Mouse (Mus musculus) kidney, embryonic 14.5 days (tissue): ENCODE data around the gene Slfn8. TPM values are rescaled to one million over a fixed set of nuclear protein-coding genes. Genes with fewer than 3 reads are reported as not detected.
"Not testable (repeated sequence)": the region's sequence is repeated elsewhere in the genome, so short reads cannot be mapped to it uniquely, and the experiment has no call there.

Source experiments
- ATAC-seq: fragments of 200-750 bp; cut with Nextera tagmentation; 2 replicates; pipeline ENCODE4 v1.8.0; 2017; ENCODE audit warnings: moderate number of reproducible peaks, mild to moderate bottlenecking, moderate TSS enrichment, moderate library complexity; ENCODE audit not compliant: low FRiP score, low TSS enrichment
- H3K27ac ChIP-seq: fragments of 300-500 bp; sonication (generic); 2 replicates; pipeline ENCODE4 v1.5.1; 2014; ENCODE audit warnings: low read depth, mild to moderate bottlenecking, low read length, moderate library complexity, mixed read lengths
- H3K27me3 ChIP-seq: fragments of 300-500 bp; sonication (generic); 2 replicates; pipeline ENCODE4 v1.6.1; 2014; ENCODE audit warnings: mild to moderate bottlenecking, low read length; ENCODE audit not compliant: control insufficient read depth, insufficient read depth
- H3K36me3 ChIP-seq: fragments of 300-500 bp; sonication (generic); 2 replicates; pipeline ENCODE4 v1.6.1; 2014; ENCODE audit warnings: low read length, mixed read lengths; ENCODE audit not compliant: control insufficient read depth, insufficient read depth
- H3K4me1 ChIP-seq: fragments of 300-500 bp; sonication (generic); 2 replicates; pipeline ENCODE4 v1.6.1; 2014; ENCODE audit warnings: low read length, mixed read lengths; ENCODE audit not compliant: control insufficient read depth, insufficient read depth
- H3K4me2 ChIP-seq: fragments of 300-500 bp; sonication (generic); replicated peaks from 2 replicates; pipeline ENCODE4 v1.6.1; 2014; ENCODE audit warnings: low read depth, mild to moderate bottlenecking, low read length
- H3K4me3 ChIP-seq: fragments of 300-500 bp; sonication (generic); 2 replicates; pipeline ENCODE4 v1.5.1; 2014; ENCODE audit warnings: mild to moderate bottlenecking, low read length
- H3K9ac ChIP-seq: fragments of 300-500 bp; sonication (generic); 2 replicates; pipeline ENCODE4 v1.6.1; 2014; ENCODE audit warnings: low read depth, mild to moderate bottlenecking, low read length, moderate library complexity
- H3K9me3 ChIP-seq: fragments of 300-500 bp; sonication (generic); 2 replicates; pipeline ENCODE4 v1.6.1; 2016; ENCODE audit warnings: low read length; ENCODE audit not compliant: control insufficient read depth
- WGBS: fragments of 180-500 bp; shearing (Covaris S2); extraction: QIAGEN DNeasy Blood & Tissue Kit; methylation state at CpG from one replicate; pipeline ENCODE4 v1.1.7; 2014; 5-methylcytosine and 5-hydroxymethylcytosine counted together
- polyA plus RNA-seq: library from polyadenylated mRNA; unstranded; fragments of >200 nt; fragmentation: Nextera tagmentation; extraction: Ambion mirVana; gene quantifications from 2 replicates; pipeline ENCODE4 v1.2.1, GENCODE M21; 2014

The Slfn8 gene
- polyA plus RNA-seq, 1 experiment from 2014 or later: 0.41 TPM

DNA sequence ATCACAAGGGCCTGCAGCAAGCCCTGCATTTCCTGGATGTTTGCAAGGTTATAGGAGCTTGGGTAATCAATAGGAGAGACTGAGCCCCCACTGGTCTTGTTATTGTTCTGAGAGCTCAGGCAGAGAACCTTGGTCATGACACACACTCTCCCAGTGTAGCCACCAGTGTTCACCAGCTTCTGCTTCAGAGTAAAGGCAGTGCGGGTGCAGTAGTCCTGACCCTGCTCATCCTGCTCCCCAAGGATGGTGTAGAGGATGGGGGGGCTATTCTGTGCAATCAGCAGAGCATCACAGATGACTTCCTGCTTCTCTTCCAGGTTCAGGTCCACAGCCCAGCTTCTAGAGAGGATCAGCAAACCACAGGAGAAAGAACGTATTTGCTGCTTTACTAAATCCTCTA is 38.2 kb downstream of the Slfn8 start:
- not testable (repeated sequence) for H3K4me3 ChIP-seq, ATAC-seq, H3K4me1 ChIP-seq, H3K27ac ChIP-seq, H3K9me3 ChIP-seq, H3K4me2 ChIP-seq, H3K9ac ChIP-seq, H3K27me3 ChIP-seq
- WGBS: 82% methylated on average over 2 of the region's 2 CpGs
- H3K36me3 ChIP-seq: peaks cover 12% of the 10 kb centered on the region

GRCm38 (mm10) chr11:82973916-82974315 is 46.7 kb downstream of the Slfn8 start:
- peaks cover 7% of the 10 kb centered on the region; the same call in 1 of the 2 replicates for H3K4me1 ChIP-seq
- no peak overlapping the region for H3K27ac ChIP-seq
- ATAC-seq: no peak
- no peak overlapping the region for H3K4me2 ChIP-seq
- H3K36me3 ChIP-seq: no peaks in the 10 kb centered on the region
- no peaks in the 10 kb centered on the region for H3K27me3 ChIP-seq
- no peaks in the 10 kb centered on the region for H3K9me3 ChIP-seq
- no peak overlapping the region for H3K9ac ChIP-seq
- 24% methylated on average over 5 of the region's 5 CpGs for WGBS
- H3K4me3 ChIP-seq: no peak overlapping the region

GRCm38 (mm10) chr11:82971590-82971974 is 49.0 kb downstream of the Slfn8 start:
- no peak; the same call in 1 of the 2 replicates for ATAC-seq
- Histone ChIP-seq H3K9me3 (no peaks in the 10 kb centered on the region), H3K9ac (no peak overlapping the region), H3K27ac (no peak overlapping the region), H3K36me3 (no peaks in the 10 kb centered on the region), H3K4me3 (0 out of 2 replicates have a peak overlapping the region, but pooled peaks have one; percentile 12), H3K27me3 (no peaks in the 10 kb centered on the region), H3K4me1 (peaks cover 7% of the 10 kb centered on the region; the same call in 1 of the 2 replicates), H3K4me2 (no peak overlapping the region)
- 73% methylated on average over 10 of the region's 11 CpGs for WGBS

GRCm38 (mm10) chr11:82970712-82971589 is 49.7 kb downstream of the Slfn8 start:
- Histone ChIP-seq H3K4me3 (peak overlapping the region; percentile 12), H3K36me3 (no peaks in the 10 kb centered on the region), H3K27ac (no peak overlapping the region), H3K4me1 (peaks cover 7% of the 10 kb centered on the region; the same call in 1 of the 2 replicates), H3K4me2 (peak overlapping the region; percentile 40), H3K9me3 (no peaks in the 10 kb centered on the region), H3K27me3 (no peaks in the 10 kb centered on the region), H3K9ac (peak overlapping the region; percentile 25; the same call in 1 of the 2 replicates)
- ATAC-seq: peak; percentile 78; the same call in 1 of the 2 replicates
- WGBS: 11% methylated on average over 31 of the region's 31 CpGs

GRCm38 (mm10) chr11:82962215-82962614 is 58.4 kb downstream of the Slfn8 start:
- H3K36me3 ChIP-seq: no peaks in the 10 kb centered on the region
- no peak overlapping the region for H3K4me3 ChIP-seq
- ATAC-seq: no peak
- H3K4me2 ChIP-seq: no peak overlapping the region
- 83% methylated on average over 8 of the region's 8 CpGs for WGBS
- H3K9ac ChIP-seq: no peak overlapping the region
- H3K9me3 ChIP-seq: no peaks in the 10 kb centered on the region
- H3K4me1 ChIP-seq: no peaks in the 10 kb centered on the region
- H3K27me3 ChIP-seq: peaks cover 6% of the 10 kb centered on the region; the same call in 1 of the 2 replicates
- H3K27ac ChIP-seq: no peak overlapping the region

- H3K9me3 ChIP-seq: no peaks in the 10 kb centered on the region
- H3K36me3 ChIP-seq: no peaks in the 10 kb centered on the region
- no peak for ATAC-seq
- 70% methylated on average over 2 of the region's 2 CpGs for WGBS
- H3K27ac ChIP-seq: no peak overlapping the region
- H3K27me3 ChIP-seq: peaks cover 6% of the 10 kb centered on the region; the same call in 1 of the 2 replicates
- H3K4me2 ChIP-seq: no peak overlapping the region
- no peak overlapping the region for H3K9ac ChIP-seq
- no peaks in the 10 kb centered on the region for H3K4me1 ChIP-seq
- H3K4me3 ChIP-seq: no peak overlapping the region
Measured at GRCm38 (mm10) chr11:82961743-82962142, 58.9 kb downstream of the Slfn8 start.

GRCm38 (mm10) chr11:82959613-82960012 is 61.0 kb downstream of the Slfn8 start:
- Histone ChIP-seq H3K9ac (no peak overlapping the region), H3K36me3 (no peaks in the 10 kb centered on the region), H3K4me1 (no peaks in the 10 kb centered on the region), H3K4me2 (no peak overlapping the region), H3K9me3 (no peaks in the 10 kb centered on the region), H3K27me3 (peaks cover 6% of the 10 kb centered on the region; the same call in 1 of the 2 replicates), H3K4me3 (no peak overlapping the region), H3K27ac (no peak overlapping the region)
- ATAC-seq: no peak
- 25% methylated on average over 4 of the region's 4 CpGs for WGBS

GRCm38 (mm10) chr11:82956925-82957324 is 63.7 kb downstream of the Slfn8 start:
- Histone ChIP-seq H3K4me3 (no peak overlapping the region), H3K9ac (no peak overlapping the region), H3K27ac (no peak overlapping the region), H3K4me2 (no peak overlapping the region), H3K27me3 (peaks cover 17% of the 10 kb centered on the region; the same call in 1 of the 2 replicates), H3K36me3 (no peaks in the 10 kb centered on the region), H3K4me1 (no peaks in the 10 kb centered on the region), H3K9me3 (no peaks in the 10 kb centered on the region)
- no peak for ATAC-seq
- 74% methylated on average over 10 of the region's 10 CpGs for WGBS

DNA sequence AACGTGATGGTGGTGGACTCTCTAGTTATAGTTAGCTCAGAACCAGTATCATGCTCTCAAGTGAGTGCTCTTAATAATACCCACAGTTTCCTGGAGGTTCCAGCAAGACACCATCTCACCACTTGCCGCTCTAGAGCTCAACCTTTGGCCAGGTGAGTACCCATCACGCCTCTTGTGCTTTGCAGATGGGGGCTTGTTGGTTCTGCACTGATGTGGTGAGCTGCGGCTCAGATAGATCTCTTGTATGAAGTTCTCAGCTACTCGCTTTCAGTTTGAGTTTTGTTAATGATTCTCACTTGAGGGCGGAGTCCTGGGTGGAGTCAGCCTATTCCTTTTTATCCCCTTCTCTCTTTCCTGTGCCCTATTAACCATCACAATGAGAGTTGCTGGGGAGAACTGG is 66.0 kb downstream of the Slfn8 start:
- no peaks in the 10 kb centered on the region for H3K9me3 ChIP-seq
- no peak overlapping the region for H3K4me3 ChIP-seq
- WGBS: 68% methylated on average over 6 of the region's 6 CpGs
- no peak overlapping the region for H3K4me2 ChIP-seq
- no peaks in the 10 kb centered on the region for H3K4me1 ChIP-seq
- no peak overlapping the region for H3K9ac ChIP-seq
- H3K27ac ChIP-seq: no peak overlapping the region
- no peak for ATAC-seq
- no peaks in the 10 kb centered on the region for H3K36me3 ChIP-seq
- H3K27me3 ChIP-seq: peaks cover 21% of the 10 kb centered on the region
